Comparison of ENCODE assay signal across 14 mouse cellular contexts in genomic region chrX:166147158-166147846, GRCm38 (mm10). TPM values are rescaled to one million over a fixed set of nuclear protein-coding genes. Genes with fewer than 3 reads are reported as not detected.
DNase-seq lines count a peak whose midpoint lies in the region; ATAC-seq and TF ChIP-seq lines count a peak whose summit lies in the region.
"Had no signal": no experiment of that assay in that cellular context is flagged by ENCODE, and none has a peak within 500 bp of the region (broad histone marks: within the 10 kb centered on the region; RNA-seq: fewer than 3 reads in every experiment).

No protein-coding gene starts in this region.

- peak; percentile 40; the same call in 1 of the 2 replicates for TF ChIP-seq CTCF in cerebellum, adult 2 months (IDR thresholded peaks at IDR 0.05; ENCODE audit: borderline replicate concordance, insufficient read depth, low read depth, low read length)

- intact Hi-C loops in left cerebral cortex, postnatal 4 days (cut with DNase I), result loop anchor here (2.0 to 5.0 kb wide), 2 partner anchors 819 to 1605 kb away; no protein-coding TSS in a partner anchor
- intact Hi-C loops in left cerebral cortex, postnatal 36 days (cut with DNase I), result loop anchor here (5.0 kb wide), 2 partner anchors 955 to 1605 kb away; no protein-coding TSS in a partner anchor

- no peaks in the 10 kb centered on the region for H3K9me3 ChIP-seq in hindbrain, embryonic 13.5 days
- H3K9me3 ChIP-seq: heart, embryonic 15.5 days had no signal

- no peaks in the 10 kb centered on the region for H3K27me3 ChIP-seq in cerebellum, adult 2 months (ENCODE audit: control insufficient read depth, insufficient read depth, low read length)
- no peaks in the 10 kb centered on the region for H3K27me3 ChIP-seq in hindbrain, embryonic 13.5 days
- H3K27me3 ChIP-seq: heart, embryonic 15.5 days had no signal

- no peak for TF ChIP-seq POLR2A in cerebellum, adult 2 months (IDR thresholded peaks at IDR 0.05; ENCODE audit: borderline replicate concordance, insufficient read depth, low read length)

- H3K4me3 ChIP-seq in cerebellum, adult 2 months (replicated peaks; ENCODE audit: insufficient read depth, low read depth, low read length), result peak overlapping the region; percentile 55
- no peak overlapping the region for H3K4me3 ChIP-seq in hindbrain, embryonic 13.5 days
- H3K4me3 ChIP-seq: heart, embryonic 15.5 days had no signal

- H3K27ac ChIP-seq in cerebellum, adult 2 months (ENCODE audit: insufficient read depth, low read length), result no peak overlapping the region
- H3K27ac ChIP-seq in hindbrain, embryonic 13.5 days, result peak overlapping the region; percentile 12; the same call in 1 of the 2 replicates
- H3K27ac ChIP-seq: heart, embryonic 15.5 days had no signal

- 0 out of 2 replicates have a peak overlapping the region, but pooled peaks have one; percentile 13 for H3K4me2 ChIP-seq in hindbrain, embryonic 13.5 days
- H3K4me2 ChIP-seq: heart, embryonic 15.5 days had no signal

- peak in 1 of 2 experiments; percentile 29 for DNase-seq in cerebellum, adult 2 months
- no peak for DNase-seq in cerebellum, adult 8-10 months
- peak; percentile 34 for DNase-seq in left cerebral cortex, postnatal 4 days
- DNase-seq in left cerebral cortex, postnatal 36 days (ENCODE audit: low spot score in 2 of 2), result no peak
- peak; percentile 73 for DNase-seq in retina, postnatal 1 day
- no peak for DNase-seq in adrenal gland, postnatal 10 days
- no peak for DNase-seq in adipocyte (ENCODE audit: low spot score)
- DNase-seq: adrenal gland, postnatal 14 days; kidney, adult 8-10 months; lung, adult 18-20 months; thymus, postnatal 36 days had no signal

- no peaks in the 10 kb centered on the region for H3K36me3 ChIP-seq in hindbrain, embryonic 13.5 days
- H3K36me3 ChIP-seq: heart, embryonic 15.5 days had no signal

- H3K9ac ChIP-seq in hindbrain, embryonic 13.5 days, result no peak overlapping the region
- H3K9ac ChIP-seq: heart, embryonic 15.5 days had no signal

- H3K4me1 ChIP-seq in cerebellum, adult 2 months (ENCODE audit: control insufficient read depth, insufficient read depth, low read length), result no peaks in the 10 kb centered on the region
- no peaks in the 10 kb centered on the region for H3K4me1 ChIP-seq in hindbrain, embryonic 13.5 days (replicated peaks)
- H3K4me1 ChIP-seq: heart, embryonic 15.5 days had no signal

- WGBS in cerebellum, adult 2 months, result 27% methylated on average over 15 of the region's 15 CpGs
- 43% methylated on average over 15 of the region's 15 CpGs for WGBS in hindbrain, embryonic 13.5 days

- peak; percentile 87 for ATAC-seq in hindbrain, embryonic 13.5 days (ENCODE audit: low FRiP score)

RNA-seq across cellular contexts. Expression of gene Gemin8, which starts 23.0 kb away (rescaled TPM):
- 10.6 and 11.8 TPM in 2 replicates for polyA plus RNA-seq in cerebellum, adult 2 months (2012; rRNA removed)
- 10 to 100 TPM; 11.7 to 12.2 TPM for total RNA-seq in left cerebral cortex, postnatal 4 days (2021)
- total RNA-seq in left cerebral cortex, postnatal 36 days (2021), result 10 to 100 TPM; 10.7 to 12.8 TPM
- polyA plus RNA-seq in hindbrain, embryonic 13.5 days (2015; fragmentation: Nextera tagmentation; extraction: Ambion mirVana), result 7.5 and 9.7 TPM in 2 replicates
- 10 to 100 TPM in 1 of 2 experiments, 1 to 10 TPM in 1; 9.8 to 10.5 TPM for total RNA-seq in adrenal gland, postnatal 10 days (2021)
- total RNA-seq: monocyte, adult 5-6 weeks had no signal

Comparison
In these comparisons a context has a peak if more than half of its experiments do, and no peak if none do; other contexts are left out.
1. DNase-seq: peak in left cerebral cortex, postnatal 4 days (single experiment) and retina, postnatal 1 day (single experiment); none in cerebellum, adult 8-10 months (single experiment), left cerebral cortex, postnatal 36 days (0 of 2), adrenal gland, postnatal 10 days (single experiment) and adipocyte (single experiment).